Mouse (Mus musculus) C2C12 (cell line): ENCODE measurements around the gene Sgca. TPM values are rescaled to one million over a fixed set of nuclear protein-coding genes. Genes with fewer than 3 reads are reported as not detected.

Experiments used
- H3K27me3 ChIP-seq: one replicate; pipeline ENCODE4 v1.6.1; 2011; ENCODE audit not compliant: control insufficient read depth, insufficient read depth, insufficient read length
- H3K36me3 ChIP-seq: one replicate; pipeline ENCODE4 v1.6.1; 2011; ENCODE audit not compliant: control insufficient read depth, insufficient read depth
- H3K4me3 ChIP-seq: one replicate; pipeline ENCODE4 v1.5.1; 2011; ENCODE audit warnings: mild to moderate bottlenecking, control low read depth; ENCODE audit not compliant: poor library complexity, insufficient read depth, severe bottlenecking
- H3K79me2 ChIP-seq: one replicate; pipeline ENCODE4 v1.6.1; 2011; ENCODE audit not compliant: control insufficient read depth, insufficient read depth
- H3K79me3 ChIP-seq: one replicate; pipeline ENCODE4 v1.6.1; 2011; ENCODE audit warnings: low read depth, control low read depth
- H3ac ChIP-seq: one replicate; pipeline ENCODE3; 2011; ENCODE audit warnings: low read depth; ENCODE audit not compliant: control insufficient read depth, insufficient read length
- CEBPB ChIP-seq: IDR thresholded peaks from one replicate; pipeline ENCODE4 v1.6.1; 2011; ENCODE audit warnings: low read depth, mild to moderate bottlenecking, control low read depth, moderate library complexity
- CTCF ChIP-seq: IDR thresholded peaks from one replicate; pipeline ENCODE4 v1.5.1; 2011; ENCODE audit not compliant: control insufficient read depth, insufficient read depth, insufficient read length
- FOSL1 ChIP-seq: IDR thresholded peaks from one replicate; pipeline ENCODE4 v1.8.0; 2011; ENCODE audit warnings: mild to moderate bottlenecking, low read length; ENCODE audit not compliant: poor library complexity, insufficient read depth, severe bottlenecking
- MAX ChIP-seq: IDR thresholded peaks from one replicate; pipeline ENCODE4 v1.6.1; 2011; ENCODE audit warnings: mild to moderate bottlenecking, control low read depth
- MYOD1 ChIP-seq: IDR thresholded peaks from one replicate; pipeline ENCODE4 v1.6.1; 2011; ENCODE audit warnings: low read depth; ENCODE audit not compliant: control insufficient read depth, insufficient read length
- MYOG ChIP-seq: IDR thresholded peaks from one replicate; pipeline ENCODE4 v1.6.1; 2011; ENCODE audit not compliant: control insufficient read depth, insufficient read length; ENCODE audit errors: extremely low read depth
- USF1 ChIP-seq: IDR thresholded peaks from one replicate; pipeline ENCODE4 v1.6.1; 2011; ENCODE audit warnings: low read depth, mild to moderate bottlenecking, control low read depth, moderate library complexity
- long read RNA-seq, 2 experiments: library from polyadenylated mRNA; unstranded; transcript quantifications; one replicate each; pipeline ENCODE4 v2.0.0; 2019 to 2020
- polyA plus RNA-seq: library from polyadenylated mRNA; unstranded; fragments of >200 nt; fragmentation: generic; extraction: Trizol; gene quantifications from one replicate; pipeline ENCODE4 v1.2.1, GENCODE M21; 2012; ENCODE audit warnings: missing spikeins

Sgca gene
- 5.3 TPM for polyA plus RNA-seq
- long read RNA-seq, experiment 1, transcript Sgca-201 (10 exons, 1,465 nt) = major isoform, 9 of 10 reads
- long read RNA-seq, experiment 1, partial matches to known transcripts = 0 of 10 reads
- long read RNA-seq, experiment 1, other reads (novel, unspliced or antisense) = 1 of 10 reads
- long read RNA-seq, experiment 2 = 0 reads

DNA sequence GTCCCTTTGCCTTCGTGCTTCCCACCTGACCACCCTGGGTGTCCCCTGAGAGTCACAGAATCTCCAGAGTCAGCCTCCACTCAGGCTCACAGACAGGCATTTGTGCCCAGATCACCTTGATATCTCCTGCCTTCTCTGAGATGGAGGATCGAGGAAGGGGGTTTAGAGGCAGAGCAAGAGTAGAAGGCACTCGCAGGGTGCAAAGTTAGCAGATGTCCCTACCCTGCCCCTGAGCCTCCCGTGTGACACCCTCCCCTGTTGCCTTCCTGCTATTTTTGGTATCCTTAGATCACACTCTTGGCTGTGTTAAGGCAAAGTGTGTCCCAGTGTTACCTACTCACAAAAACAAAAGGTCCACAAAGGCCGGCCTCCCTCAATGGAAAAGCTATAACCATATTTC lies at the start of gene Sgca:
TSS of gene Sgca (minus strand) at position 129 of the 400 bp plus-strand sequence.
- Histone ChIP-seq H3K79me3 (no peaks in the 10 kb centered on the region), H3K4me3 (no peak within 1 kb of the TSS), H3K36me3 (no peaks in the 10 kb centered on the region), H3K79me2 (no peaks in the 10 kb centered on the region), H3ac (no peak within 1 kb of the TSS), H3K27me3 (peaks cover 2% of the 10 kb centered on the region)
- no peak for TF ChIP-seq MYOD1

DNA sequence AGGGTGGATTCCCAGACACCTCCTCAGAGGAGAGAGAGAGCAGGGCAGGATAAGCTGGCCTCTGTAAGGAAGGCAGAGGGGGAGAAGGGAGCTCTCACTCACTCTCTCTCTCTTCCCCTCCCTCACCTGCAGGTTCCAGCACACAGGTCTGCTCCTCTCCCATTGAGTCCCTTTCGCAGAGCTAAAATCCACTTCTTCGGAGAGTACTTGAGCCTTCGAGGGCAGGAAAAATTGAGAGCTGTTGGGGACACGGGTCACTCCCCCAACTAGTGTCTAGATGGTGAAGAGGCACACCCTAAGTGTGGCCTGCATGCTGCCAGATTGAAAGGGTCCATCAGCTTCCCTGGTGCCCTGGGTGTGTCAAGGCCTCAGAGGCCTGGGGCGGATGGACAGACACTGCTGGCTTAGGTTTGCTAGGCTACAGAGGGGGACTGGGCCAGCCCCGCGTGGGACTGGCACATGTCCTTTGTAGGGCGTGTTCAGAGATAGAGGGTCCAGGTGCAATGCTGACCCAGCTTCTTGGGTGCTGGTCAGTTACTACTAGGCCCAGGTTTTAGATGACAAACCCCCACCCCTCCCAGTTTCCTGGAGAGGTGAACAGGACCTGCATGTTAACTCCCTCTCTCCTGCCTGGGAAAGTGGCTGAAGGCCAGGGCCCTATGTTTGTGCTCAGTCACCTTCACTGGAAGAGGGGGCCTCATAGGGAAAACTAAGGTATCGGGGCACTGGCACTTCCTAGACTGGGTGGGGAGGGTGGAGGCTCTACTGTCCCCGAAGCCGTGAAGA lies 49.3 kb upstream of the Sgca start:
- no peak for TF ChIP-seq CTCF
- TF ChIP-seq MYOD1 = no peak
- no peak for TF ChIP-seq MYOG
- no peak for TF ChIP-seq CEBPB
- no peak for TF ChIP-seq FOSL1
- TF ChIP-seq USF1 = no peak
- TF ChIP-seq MAX = no peak
- H3ac ChIP-seq = no peak overlapping the region
- H3K79me2 ChIP-seq = no peaks in the 10 kb centered on the region
- H3K36me3 ChIP-seq = peaks cover 29% of the 10 kb centered on the region
- H3K79me3 ChIP-seq = no peaks in the 10 kb centered on the region
- H3K27me3 ChIP-seq = no peaks in the 10 kb centered on the region
- no peak overlapping the region for H3K4me3 ChIP-seq

DNA sequence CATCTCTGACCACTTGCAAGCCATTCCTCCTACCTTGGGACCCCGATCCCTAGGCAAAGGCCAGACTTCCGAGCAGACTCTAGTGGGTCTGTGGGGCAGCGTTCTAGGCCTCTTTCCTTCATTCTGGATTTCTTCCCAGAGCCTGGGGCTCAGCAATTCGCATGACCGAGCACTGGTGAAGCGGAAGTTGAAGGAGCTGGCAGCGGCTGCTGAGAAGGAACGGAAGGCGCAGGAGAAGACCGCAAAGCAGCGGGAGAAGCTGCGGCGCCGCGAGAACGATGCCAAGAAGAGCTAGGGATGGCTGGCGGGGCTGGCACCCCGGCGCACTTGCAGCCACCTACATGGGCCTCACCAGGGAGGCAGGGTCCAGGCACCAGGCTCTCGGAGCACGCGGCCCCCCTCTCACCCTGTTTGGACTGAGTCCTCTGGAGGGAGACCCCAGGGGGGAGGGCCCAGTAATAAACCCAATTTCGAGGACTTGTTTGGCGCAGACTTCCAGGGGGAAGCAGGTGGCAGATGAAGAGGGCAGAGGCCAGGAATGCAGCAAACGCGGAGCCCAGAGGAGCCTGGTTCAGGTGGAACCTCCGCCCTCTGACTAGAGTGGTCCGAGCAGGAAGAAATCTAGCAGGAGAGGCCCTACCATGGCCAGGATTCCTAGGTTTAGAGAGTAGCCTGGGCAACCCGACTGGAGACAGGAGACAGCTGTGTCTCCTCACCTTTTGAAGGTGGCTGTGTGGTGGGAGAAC lies 48.5 kb upstream of the Sgca start:
- peaks cover 29% of the 10 kb centered on the region for H3K36me3 ChIP-seq

DNA sequence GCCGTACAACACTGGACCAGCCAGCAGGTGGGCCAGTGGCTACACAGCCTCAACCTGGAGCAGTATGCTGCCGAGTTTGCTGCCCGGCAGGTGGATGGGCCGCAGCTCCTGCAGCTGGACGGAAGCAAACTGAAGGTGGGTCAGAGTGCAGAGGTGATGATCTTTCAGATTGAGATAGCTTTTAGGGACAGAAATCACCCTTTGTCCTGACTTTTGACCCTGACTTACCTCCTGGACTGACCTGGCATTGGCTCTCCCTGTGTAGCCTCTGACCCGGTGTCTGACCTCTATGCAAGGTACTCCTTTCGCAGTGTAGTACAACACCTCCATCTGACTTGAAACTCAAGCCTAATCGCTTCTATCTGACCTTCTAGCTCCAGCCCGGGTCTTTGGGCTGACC lies 47.4 kb upstream of the Sgca start:
- Histone ChIP-seq H3K79me2 (no peaks in the 10 kb centered on the region), H3K4me3 (no peak overlapping the region), H3K36me3 (peaks cover 29% of the 10 kb centered on the region), H3K79me3 (no peaks in the 10 kb centered on the region), H3K27me3 (no peaks in the 10 kb centered on the region), H3ac (no peak overlapping the region)
- TF ChIP-seq CEBPB (no peak), MYOD1 (no peak), FOSL1 (no peak), CTCF (no peak), USF1 (no peak), MAX (no peak), MYOG (no peak)

More for the DNA sequence above, 48.5 kb upstream of the Sgca start:
- no peaks in the 10 kb centered on the region for H3K79me2 ChIP-seq
- H3ac ChIP-seq = no peak overlapping the region
- H3K79me3 ChIP-seq = no peaks in the 10 kb centered on the region
- no peak for TF ChIP-seq FOSL1
- TF ChIP-seq USF1 = no peak
- no peak for TF ChIP-seq MAX
- no peak for TF ChIP-seq CEBPB
- no peak for TF ChIP-seq MYOG
- TF ChIP-seq CTCF = no peak
- no peak for TF ChIP-seq MYOD1
- H3K27me3 ChIP-seq = no peaks in the 10 kb centered on the region
- no peak overlapping the region for H3K4me3 ChIP-seq

DNA sequence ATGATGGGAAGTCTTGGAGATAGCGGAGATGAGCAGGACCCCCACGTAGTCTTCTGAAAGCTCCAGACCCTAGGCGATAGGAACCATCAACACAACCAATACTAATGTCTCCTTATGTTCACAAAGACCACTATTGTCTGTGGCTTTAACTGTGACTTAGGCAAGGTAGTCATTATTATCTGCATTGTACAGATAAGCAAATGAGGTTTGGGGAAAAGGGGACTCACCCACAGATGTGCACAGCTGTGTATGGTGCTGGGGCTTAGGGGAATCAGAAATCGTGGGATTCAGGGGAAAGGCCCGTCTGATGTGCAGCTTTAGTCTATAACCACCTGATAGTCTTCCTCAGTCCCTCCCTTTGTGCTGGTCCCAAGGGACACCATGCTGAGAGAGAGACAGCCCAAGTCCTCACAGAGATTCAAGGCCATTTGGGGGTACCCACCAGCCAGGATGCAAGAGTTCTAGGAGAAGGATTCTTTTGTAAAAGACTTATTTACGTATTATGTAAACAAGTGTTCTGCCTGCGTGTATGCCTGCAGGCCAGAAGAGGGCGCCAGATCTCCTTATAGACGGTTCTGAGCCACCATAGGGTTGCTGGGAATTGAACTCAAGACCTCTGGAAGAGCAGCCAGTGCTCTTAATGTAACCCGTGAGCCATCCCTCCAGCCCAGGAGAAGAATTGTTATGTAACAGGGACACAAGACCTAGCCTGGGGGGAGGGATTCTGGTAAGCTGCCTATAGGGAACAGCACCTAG lies 46.3 kb upstream of the Sgca start:
- H3K36me3 ChIP-seq = peaks cover 32% of the 10 kb centered on the region
- TF ChIP-seq CTCF (no peak), MYOG (no peak), CEBPB (no peak), USF1 (no peak), MYOD1 (no peak), MAX (no peak), FOSL1 (no peak)
- no peaks in the 10 kb centered on the region for H3K79me2 ChIP-seq
- no peak overlapping the region for H3K4me3 ChIP-seq
- no peak overlapping the region for H3ac ChIP-seq
- no peaks in the 10 kb centered on the region for H3K79me3 ChIP-seq
- H3K27me3 ChIP-seq = no peaks in the 10 kb centered on the region
